Mouse (Mus musculus): ENCODE results near the gene Cacnb3. TPM values are rescaled to one million over a fixed set of nuclear protein-coding genes. Genes with fewer than 3 reads are reported as not detected.

The Cacnb3 gene
- polyA plus RNA-seq, 1 experiment: 0.88 TPM

DNA sequence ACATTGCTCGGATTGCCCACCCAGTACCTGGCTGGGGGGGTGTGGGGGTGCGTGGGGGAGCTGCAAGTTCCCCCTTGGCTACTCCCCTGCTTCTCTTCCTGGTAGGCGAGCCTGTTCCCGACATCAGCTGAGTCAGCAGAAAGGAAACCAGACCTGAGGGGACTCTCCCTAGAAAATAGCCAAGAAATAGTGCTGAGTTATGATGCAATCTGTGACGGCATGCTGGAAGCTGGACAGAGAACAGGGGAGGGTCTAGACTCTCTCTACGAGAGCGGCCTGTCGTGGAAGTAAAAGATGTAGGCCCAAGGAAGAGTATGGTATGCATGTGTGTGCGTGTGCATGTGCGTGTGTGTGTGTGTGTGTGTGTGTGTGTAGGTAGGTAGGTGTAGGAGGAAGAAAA is 52.5 kb downstream of the Cacnb3 start:
- H3K4me1 ChIP-seq (ENCODE audit: control insufficient read depth, insufficient read depth, low read length): peaks cover 27% of the 10 kb centered on the region
- H3K27ac ChIP-seq (ENCODE audit: insufficient read depth, low read depth, low read length): peak overlapping the region; percentile 49
- TF ChIP-seq CTCF (IDR thresholded peaks at IDR 0.05; ENCODE audit: low read depth, low read length): no peak
- no peak overlapping the region for H3K4me3 ChIP-seq (ENCODE audit: insufficient read depth, low read length)

DNA sequence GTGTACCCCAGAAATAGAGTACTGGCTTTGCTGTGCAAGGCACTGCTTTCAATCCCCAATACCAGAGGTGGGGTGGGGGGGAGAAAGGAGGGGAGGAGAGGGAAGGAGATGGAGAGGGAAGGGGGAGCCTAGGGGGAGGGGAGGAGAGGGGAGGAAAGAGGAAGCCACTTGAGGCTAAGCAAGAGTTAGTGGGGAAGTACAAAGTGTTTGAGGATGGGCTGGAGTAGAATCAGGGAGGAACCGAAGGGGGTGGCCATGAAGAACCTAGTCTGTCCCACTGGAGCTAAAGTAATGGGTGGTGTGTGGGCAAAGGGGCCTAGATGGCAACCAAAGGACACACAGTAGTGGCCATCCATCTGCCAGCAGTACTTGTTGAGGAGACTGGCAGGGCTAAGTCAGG is 53.1 kb downstream of the Cacnb3 start:
- H3K4me1 ChIP-seq (ENCODE audit: control insufficient read depth, insufficient read depth, low read length): peaks cover 27% of the 10 kb centered on the region
- peak overlapping the region; percentile 56 for H3K27ac ChIP-seq (ENCODE audit: insufficient read depth, low read depth, low read length)
- H3K4me3 ChIP-seq (ENCODE audit: insufficient read depth, low read length): no peak overlapping the region
- no peak for TF ChIP-seq POLR2A (IDR thresholded peaks at IDR 0.05; ENCODE audit: borderline replicate concordance, low read depth, low read length)
- no peak for TF ChIP-seq CTCF (IDR thresholded peaks at IDR 0.05; ENCODE audit: low read depth, low read length)

- H3K27ac ChIP-seq (ENCODE audit: insufficient read depth, low read depth, low read length): no peak overlapping the region
These were observed 55.3 kb downstream of the Cacnb3 start for GRCm38 (mm10) chr15:98685926-98686325.

GRCm38 (mm10) chr15:98689682-98690081 is 59.0 kb downstream of the Cacnb3 start:
- no peak overlapping the region for H3K27ac ChIP-seq (ENCODE audit: insufficient read depth, low read depth, low read length)
- no peak for TF ChIP-seq CTCF (IDR thresholded peaks at IDR 0.05; ENCODE audit: low read depth, low read length)
- peaks cover 10% of the 10 kb centered on the region for H3K4me1 ChIP-seq (ENCODE audit: control insufficient read depth, insufficient read depth, low read length)
- H3K4me3 ChIP-seq (ENCODE audit: insufficient read depth, low read length): no peak overlapping the region

More at GRCm38 (mm10) chr15:98685926-98686325, 55.3 kb downstream of the Cacnb3 start:
- TF ChIP-seq POLR2A (IDR thresholded peaks at IDR 0.05; ENCODE audit: borderline replicate concordance, low read depth, low read length): no peak
- peak; percentile 38; the same call in 1 of the 2 replicates for TF ChIP-seq CTCF (IDR thresholded peaks at IDR 0.05; ENCODE audit: low read depth, low read length)
- Histone ChIP-seq H3K4me1 (ENCODE audit: control insufficient read depth, insufficient read depth, low read length) (peaks cover 27% of the 10 kb centered on the region), H3K4me3 (ENCODE audit: insufficient read depth, low read length) (no peak overlapping the region)

GRCm38 (mm10) chr15:98691486-98692147 is 61.0 kb downstream of the Cacnb3 start:
- no peak for TF ChIP-seq CTCF (IDR thresholded peaks at IDR 0.05; ENCODE audit: low read depth, low read length)
- Histone ChIP-seq H3K27ac (ENCODE audit: insufficient read depth, low read depth, low read length) (no peak overlapping the region), H3K4me3 (ENCODE audit: insufficient read depth, low read length) (no peak overlapping the region), H3K4me1 (ENCODE audit: control insufficient read depth, insufficient read depth, low read length) (peaks cover 2% of the 10 kb centered on the region; the same call in 1 of the 2 replicates)

- no peaks in the 10 kb centered on the region for H3K4me1 ChIP-seq (ENCODE audit: control insufficient read depth, insufficient read depth, low read length)
- H3K4me3 ChIP-seq (ENCODE audit: insufficient read depth, low read length): no peak overlapping the region
- no peak overlapping the region for H3K27ac ChIP-seq (ENCODE audit: insufficient read depth, low read depth, low read length)
- TF ChIP-seq POLR2A (IDR thresholded peaks at IDR 0.05; ENCODE audit: borderline replicate concordance, low read depth, low read length) (no peak), CTCF (IDR thresholded peaks at IDR 0.05; ENCODE audit: low read depth, low read length) (no peak)
These were observed 61.6 kb downstream of the Cacnb3 start for GRCm38 (mm10) chr15:98692171-98692715.

Other genes starting within 250 kb of the Cacnb3 start
- not detected in 2 replicates for gene Olfr283, start 249.9 kb upstream of the Cacnb3 start, polyA plus RNA-seq (2012; ENCODE audit: insufficient read depth, insufficient read length, missing spikeins)
- not detected in 2 replicates for gene Olfr282, start 199.6 kb upstream of the Cacnb3 start, polyA plus RNA-seq (2012; ENCODE audit: insufficient read depth, insufficient read length, missing spikeins)
- gene Olfr281, start 178.3 kb upstream of the Cacnb3 start, polyA plus RNA-seq (2012; ENCODE audit: insufficient read depth, insufficient read length, missing spikeins): not detected in 2 replicates
- gene OR5BS1P, start 160.9 kb upstream of the Cacnb3 start, polyA plus RNA-seq (2012; ENCODE audit: insufficient read depth, insufficient read length, missing spikeins): not detected in 2 replicates
- gene Lalba, start 148.1 kb upstream of the Cacnb3 start, polyA plus RNA-seq (2012; ENCODE audit: insufficient read depth, insufficient read length, missing spikeins): not detected in 2 replicates
- gene Olfr279, start 138.4 kb upstream of the Cacnb3 start, polyA plus RNA-seq (2012; ENCODE audit: insufficient read depth, insufficient read length, missing spikeins): not detected in 2 replicates
- gene Kansl2, start 96.6 kb upstream of the Cacnb3 start, polyA plus RNA-seq (2012; ENCODE audit: insufficient read depth, insufficient read length, missing spikeins): 56.6 and 62.4 TPM in 2 replicates
- gene Ccnt1, start 59.9 kb upstream of the Cacnb3 start, polyA plus RNA-seq (2012; ENCODE audit: insufficient read depth, insufficient read length, missing spikeins): 42.6 and 44.0 TPM in 2 replicates
- gene 4930415O20Rik, start 59.8 kb upstream of the Cacnb3 start, polyA plus RNA-seq (2012; ENCODE audit: insufficient read depth, insufficient read length, missing spikeins): not detected in 2 replicates
- 0.35 and 0.72 TPM in 2 replicates for gene Adcy6, start 20.8 kb upstream of the Cacnb3 start, polyA plus RNA-seq (2012; ENCODE audit: insufficient read depth, insufficient read length, missing spikeins)
- 83.1 and 84.9 TPM in 2 replicates for gene Ddx23, start 32.1 kb downstream of the Cacnb3 start, polyA plus RNA-seq (2012; ENCODE audit: insufficient read depth, insufficient read length, missing spikeins)
- gene Rnd1, start 46.6 kb downstream of the Cacnb3 start, polyA plus RNA-seq (2012; ENCODE audit: insufficient read depth, insufficient read length, missing spikeins): 1.1 TPM in 2 replicates
- not detected in 2 replicates for gene Ccdc65, start 77.4 kb downstream of the Cacnb3 start, polyA plus RNA-seq (2012; ENCODE audit: insufficient read depth, insufficient read length, missing spikeins)
- gene Fkbp11, start 97.4 kb downstream of the Cacnb3 start, polyA plus RNA-seq (2012; ENCODE audit: insufficient read depth, insufficient read length, missing spikeins): 0.93 TPM in 1 of 2 replicates, not detected in the other
- gene Arf3, start 132.4 kb downstream of the Cacnb3 start, polyA plus RNA-seq (2012; ENCODE audit: insufficient read depth, insufficient read length, missing spikeins): 93.8 and 103 TPM in 2 replicates
- gene Wnt10b, start 147.3 kb downstream of the Cacnb3 start, polyA plus RNA-seq (2012; ENCODE audit: insufficient read depth, insufficient read length, missing spikeins): not detected in 2 replicates
- not detected in 2 replicates for gene Wnt1, start 159.0 kb downstream of the Cacnb3 start, polyA plus RNA-seq (2012; ENCODE audit: insufficient read depth, insufficient read length, missing spikeins)
- not detected in 2 replicates for gene Ddn, start 178.7 kb downstream of the Cacnb3 start, polyA plus RNA-seq (2012; ENCODE audit: insufficient read depth, insufficient read length, missing spikeins)
- 82.3 and 86.6 TPM in 2 replicates for gene Prkag1, start 200.7 kb downstream of the Cacnb3 start, polyA plus RNA-seq (2012; ENCODE audit: insufficient read depth, insufficient read length, missing spikeins)
- gene Kmt2d, start 240.4 kb downstream of the Cacnb3 start, polyA plus RNA-seq (2012; ENCODE audit: insufficient read depth, insufficient read length, missing spikeins): 69.1 and 75.3 TPM in 2 replicates